Mouse (Mus musculus): ENCODE results near the gene Jsrp1. TPM values are rescaled to one million over a fixed set of nuclear protein-coding genes. Genes with fewer than 3 reads are reported as not detected.
"Not testable (repeated sequence)": the region's sequence is repeated elsewhere in the genome, so short reads cannot be mapped to it uniquely, and the experiment has no call there.

The Jsrp1 gene
- polyA plus RNA-seq, 1 experiment: 0.63 TPM

GRCm38 (mm10) chr10:80832818-80833217 lies 19.5 kb upstream of the Jsrp1 start:
- DNase-seq (ENCODE audit: low read depth): no peak

GRCm38 (mm10) chr10:80831136-80831535 lies 17.8 kb upstream of the Jsrp1 start:
- DNase-seq (ENCODE audit: low read depth): no peak

GRCm38 (mm10) chr10:80829359-80830278 lies 16.3 kb upstream of the Jsrp1 start:
- DNase-seq (ENCODE audit: low read depth): no peak

GRCm38 (mm10) chr10:80828587-80828986 lies 15.3 kb upstream of the Jsrp1 start:
- DNase-seq (ENCODE audit: low read depth): not testable (repeated sequence)

- DNase-seq (ENCODE audit: low read depth): no peak
Measured at GRCm38 (mm10) chr10:80827870-80828420, 14.6 kb upstream of the Jsrp1 start.

GRCm38 (mm10) chr10:80827063-80827869 lies 14.0 kb upstream of the Jsrp1 start:
- DNase-seq (ENCODE audit: low read depth): no peak

GRCm38 (mm10) chr10:80826151-80827062 lies 13.1 kb upstream of the Jsrp1 start, which contains the start of gene Oaz1:
TSS of gene Oaz1 (plus strand) at chr10:80826656.
- peak; percentile 97 for DNase-seq (ENCODE audit: low read depth)

GRCm38 (mm10) chr10:80824827-80825226 lies 11.5 kb upstream of the Jsrp1 start:
- no peak for DNase-seq (ENCODE audit: low read depth)

GRCm38 (mm10) chr10:80823847-80824643 lies 10.7 kb upstream of the Jsrp1 start:
- DNase-seq (ENCODE audit: low read depth): no peak

GRCm38 (mm10) chr10:80823316-80823715 lies 10.0 kb upstream of the Jsrp1 start:
- DNase-seq (ENCODE audit: low read depth): no peak

- no peak for DNase-seq (ENCODE audit: low read depth)
Measured at GRCm38 (mm10) chr10:80822528-80822927, 9.2 kb upstream of the Jsrp1 start.

- no peak for DNase-seq (ENCODE audit: low read depth)
Measured at GRCm38 (mm10) chr10:80821991-80822390, 8.7 kb upstream of the Jsrp1 start.

- no peak for DNase-seq (ENCODE audit: low read depth)
Measured at GRCm38 (mm10) chr10:80819406-80819805, 6.1 kb upstream of the Jsrp1 start.

- no peak for DNase-seq (ENCODE audit: low read depth)
Measured at GRCm38 (mm10) chr10:80818599-80819281, 5.4 kb upstream of the Jsrp1 start.

GRCm38 (mm10) chr10:80817955-80818354 lies 4.7 kb upstream of the Jsrp1 start:
- not testable (repeated sequence) for DNase-seq (ENCODE audit: low read depth)

GRCm38 (mm10) chr10:80817164-80817563 lies 3.9 kb upstream of the Jsrp1 start:
- DNase-seq (ENCODE audit: low read depth): no peak

- not testable (repeated sequence) for DNase-seq (ENCODE audit: low read depth)
Measured at GRCm38 (mm10) chr10:80816303-80816702, 3.0 kb upstream of the Jsrp1 start.

- no peak for DNase-seq (ENCODE audit: low read depth)
Measured at GRCm38 (mm10) chr10:80814800-80815199, 1.5 kb upstream of the Jsrp1 start.

- DNase-seq (ENCODE audit: low read depth): no peak
Measured at GRCm38 (mm10) chr10:80812391-80813041, 782 bp downstream of the Jsrp1 start.
